Mouse (Mus musculus) kidney, adult 18-20 months (tissue): ENCODE data around the gene Cdc16.
"Not testable (repeated sequence)": the region's sequence is repeated elsewhere in the genome, so short reads cannot be mapped to it uniquely, and the experiment has no call there.

ENCODE experiments used
- DNase-seq: peaks from one replicate; pipeline ENCODE4 v3.0.0; 2021

Cdc16 gene

GRCm38 (mm10) chr8:13756982-13757804 is at the start of gene Cdc16:
Gene Cdc16, plus strand, starts transcription at chr8:13757676.
- peak; percentile 93 for DNase-seq

GRCm38 (mm10) chr8:13708514-13708913 is 49.0 kb upstream of the Cdc16 start:
- no peak for DNase-seq

- no peak for DNase-seq
Observed at GRCm38 (mm10) chr8:13718980-13719379, 38.5 kb upstream of the Cdc16 start.

GRCm38 (mm10) chr8:13725722-13726121 is 31.8 kb upstream of the Cdc16 start:
- peak; percentile 40 for DNase-seq

- DNase-seq: no peak
Observed at GRCm38 (mm10) chr8:13727469-13728094, 29.9 kb upstream of the Cdc16 start.

GRCm38 (mm10) chr8:13740323-13740770 is 17.1 kb upstream of the Cdc16 start:
- peak; percentile 34 for DNase-seq

- DNase-seq: no peak
Observed at GRCm38 (mm10) chr8:13740817-13741613, 16.5 kb upstream of the Cdc16 start.

GRCm38 (mm10) chr8:13746212-13746611 is 11.3 kb upstream of the Cdc16 start:
- not testable (repeated sequence) for DNase-seq

- DNase-seq: no peak
Observed at GRCm38 (mm10) chr8:13747626-13748025, 9.8 kb upstream of the Cdc16 start.

GRCm38 (mm10) chr8:13753680-13754079 is 3.8 kb upstream of the Cdc16 start:
- peak; percentile 83 for DNase-seq

GRCm38 (mm10) chr8:13756480-13756879 is 996 bp upstream of the Cdc16 start:
- no peak for DNase-seq

GRCm38 (mm10) chr8:13757805-13758727 is 590 bp downstream of the Cdc16 start:
- DNase-seq: peak; percentile 43

- no peak for DNase-seq
Observed at GRCm38 (mm10) chr8:13769206-13769605, 11.7 kb downstream of the Cdc16 start.

GRCm38 (mm10) chr8:13780536-13780935 is 23.1 kb downstream of the Cdc16 start:
- no peak for DNase-seq

GRCm38 (mm10) chr8:13785250-13785763 is 27.8 kb downstream of the Cdc16 start, which contains the start of gene Upf3a:
Gene Upf3a, plus strand, starts transcription at chr8:13785615.
- peak; percentile 90 for DNase-seq

- peak; percentile 97 for DNase-seq
Observed at GRCm38 (mm10) chr8:13785764-13786299, 28.4 kb downstream of the Cdc16 start.

GRCm38 (mm10) chr8:13789606-13790005 is 32.1 kb downstream of the Cdc16 start:
- DNase-seq: no peak

GRCm38 (mm10) chr8:13793097-13793745 is 35.7 kb downstream of the Cdc16 start:
- DNase-seq: no peak

GRCm38 (mm10) chr8:13793746-13794101 is 36.2 kb downstream of the Cdc16 start:
- peak; percentile 13 for DNase-seq

- DNase-seq: no peak
Observed at GRCm38 (mm10) chr8:13797676-13798075, 40.2 kb downstream of the Cdc16 start.

GRCm38 (mm10) chr8:13799566-13799965 is 42.1 kb downstream of the Cdc16 start:
- no peak for DNase-seq
